Mouse (Mus musculus): ENCODE data around the gene Calhm5. TPM values are rescaled to one million over a fixed set of nuclear protein-coding genes. Genes with fewer than 3 reads are reported as not detected.

The Calhm5 gene
- polyA plus RNA-seq, 1 experiment, result 0.50 TPM

DNA sequence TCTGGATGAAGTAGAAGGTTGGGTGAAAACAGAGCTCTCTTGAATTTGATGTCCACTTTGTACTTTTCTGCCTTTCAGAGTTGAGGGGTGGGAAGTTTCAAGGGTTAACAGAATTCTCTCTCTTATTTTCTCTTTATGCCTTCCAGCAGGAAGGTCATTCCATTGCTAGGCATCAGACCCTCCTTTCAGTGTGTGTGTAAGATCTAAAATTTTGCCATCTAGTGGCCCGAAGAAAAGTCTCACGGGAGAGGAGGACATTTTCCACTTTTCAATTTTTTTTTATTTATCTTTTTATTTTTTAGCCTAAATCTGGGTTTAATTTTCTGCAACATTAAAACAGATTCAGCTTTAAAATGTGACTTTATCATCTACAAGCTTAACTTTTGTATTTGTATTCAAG is 24.7 kb downstream of the Calhm5 start:
- DNase-seq (ENCODE audit: low read depth), result no peak

DNA sequence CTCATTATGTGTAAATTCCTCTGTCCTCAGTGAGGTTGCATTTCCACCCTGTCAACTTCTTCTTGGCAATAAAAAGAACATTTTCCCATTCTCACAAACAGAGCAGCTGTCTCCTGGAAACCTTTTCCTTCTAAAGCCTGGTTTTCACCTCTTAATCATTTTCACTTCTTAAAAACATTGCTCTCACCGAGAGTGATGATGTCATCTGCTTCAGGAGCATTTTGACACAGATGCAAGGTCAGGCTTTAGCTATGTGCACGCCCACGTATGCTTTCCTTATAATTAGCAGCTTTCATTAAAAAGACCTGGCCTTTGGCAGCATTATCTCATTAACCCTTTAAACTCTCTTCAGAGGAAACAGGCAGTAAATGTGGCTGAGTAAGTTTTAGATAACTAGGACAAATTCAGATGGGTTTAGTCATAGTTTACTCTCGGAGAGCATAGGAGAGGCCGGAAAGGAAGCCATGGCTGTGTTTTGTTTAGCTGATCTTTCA is 25.3 kb downstream of the Calhm5 start:
- DNase-seq (ENCODE audit: low read depth), result no peak

GRCm38 (mm10) chr10:34069606-34070005 is 26.7 kb downstream of the Calhm5 start:
- DNase-seq (ENCODE audit: low read depth), result no peak

GRCm38 (mm10) chr10:34066591-34066990 is 29.7 kb downstream of the Calhm5 start:
- DNase-seq (ENCODE audit: low read depth), result no peak

DNA sequence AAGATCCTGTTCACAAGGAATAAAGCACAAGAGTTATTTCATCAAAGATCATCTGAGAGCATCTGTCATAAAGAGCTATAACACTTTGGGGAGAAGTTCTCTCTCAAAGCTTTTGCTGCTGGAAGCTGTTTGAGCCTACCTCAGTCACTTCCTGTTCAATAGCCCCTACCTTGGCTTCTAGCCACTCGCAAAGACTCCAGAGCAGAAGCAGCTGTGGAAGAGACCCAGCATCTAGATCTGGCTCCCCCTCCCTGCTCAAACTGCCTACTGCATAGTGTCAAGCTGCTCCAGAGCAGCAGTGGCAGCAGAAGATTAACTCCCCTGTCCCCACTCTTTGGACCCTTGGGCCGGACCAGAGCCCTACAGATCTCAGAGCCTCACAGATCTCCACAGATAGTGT is 42.3 kb downstream of the Calhm5 start:
- no peak for DNase-seq (ENCODE audit: low read depth)

GRCm38 (mm10) chr10:34044210-34044609 is 52.1 kb downstream of the Calhm5 start, which contains the start of gene Calhm4:
TSS of gene Calhm4 (minus strand) at chr10:34044310.
- no peak for DNase-seq (ENCODE audit: low read depth)

Other genes with a start within 250 kb of the Calhm5 start
- not detected in 2 replicates for gene Sult3a1, start 238.8 kb downstream of the Calhm5 start, polyA plus RNA-seq (2012; rRNA removed)
- 0.41 and 1.1 TPM in 2 replicates for gene Rsph4a, start 191.4 kb downstream of the Calhm5 start, polyA plus RNA-seq (2012; rRNA removed)
- gene Zup1, start 145.2 kb downstream of the Calhm5 start, polyA plus RNA-seq (2012; rRNA removed), result 5.9 and 6.6 TPM in 2 replicates
- 26.3 and 26.9 TPM in 2 replicates for gene Rwdd1, start 76.9 kb downstream of the Calhm5 start, polyA plus RNA-seq (2012; rRNA removed)
- not detected in 2 replicates for gene Trappc3l, start 58.9 kb downstream of the Calhm5 start, polyA plus RNA-seq (2012; rRNA removed)
- not detected in 2 replicates for gene Calhm4, start 52.2 kb downstream of the Calhm5 start, polyA plus RNA-seq (2012; rRNA removed)
- gene Calhm6, start 31.5 kb upstream of the Calhm5 start, polyA plus RNA-seq (2012; rRNA removed), result 1.6 and 4.4 TPM in 2 replicates
- gene Dse, start 111.2 kb upstream of the Calhm5 start, polyA plus RNA-seq (2012; rRNA removed), result 15.6 and 23.2 TPM in 2 replicates
- 28.5 and 33.6 TPM in 2 replicates for gene Tspyl1, start 185.7 kb upstream of the Calhm5 start, polyA plus RNA-seq (2012; rRNA removed)
- gene Tspyl4, start 200.9 kb upstream of the Calhm5 start, polyA plus RNA-seq (2012; rRNA removed), result 5.3 and 6.4 TPM in 2 replicates